Mouse (Mus musculus) gastrocnemius, adult 2 months (tissue): ENCODE measurements around the gene Opn4. TPM values are rescaled to one million over a fixed set of nuclear protein-coding genes. Genes with fewer than 3 reads are reported as not detected.

ENCODE experiments used
- DNase-seq: peaks from one replicate; pipeline ENCODE4 v3.0.0; 2022
- H3K27ac ChIP-seq: fragments of 200-600 bp; 2 replicates; pipeline ENCODE4 v1.8.1; 2022; ENCODE audit warnings: mild to moderate bottlenecking
- H3K4me3 ChIP-seq: fragments of 200-600 bp; 2 replicates; pipeline ENCODE4 v1.8.1; 2022; ENCODE audit warnings: mild to moderate bottlenecking, moderate library complexity
- CTCF ChIP-seq: fragments of 200-600 bp; IDR thresholded peaks from 2 replicates; pipeline ENCODE4 v1.8.1; 2022; ENCODE audit warnings: antibody characterized with exemption, mild to moderate bottlenecking, moderate library complexity
- intact Hi-C: fragments of 180-260 bp; cut with DNase I; formaldehyde crosslinking; loops from one replicate; pipeline ENCODE4 v1.15.1; 2025
- long read RNA-seq, 2 experiments: library from polyadenylated mRNA; stranded (forward); transcript quantifications; one replicate each; pipeline ENCODE4 v2.0.0; 2021
- total RNA-seq, 2 experiments: library from RNA; stranded (reverse); gene quantifications; 2 replicates each; pipeline ENCODE4 v1.2.3; 2021

Opn4 gene
- total RNA-seq = not detected
- long read RNA-seq, experiment 1 = 0 reads
- long read RNA-seq, experiment 2 = 0 reads

- no peak for TF ChIP-seq CTCF
- intact Hi-C loops = no loop called here
- no peak for DNase-seq
- no peak within 1 kb of the TSS for H3K4me3 ChIP-seq
- H3K27ac ChIP-seq = no peak within 1 kb of the TSS
These were observed at the start of gene Opn4 for GRCm38 (mm10) chr14:34599941-34600340. TSS of gene Opn4 (minus strand) at chr14:34600142.

DNA sequence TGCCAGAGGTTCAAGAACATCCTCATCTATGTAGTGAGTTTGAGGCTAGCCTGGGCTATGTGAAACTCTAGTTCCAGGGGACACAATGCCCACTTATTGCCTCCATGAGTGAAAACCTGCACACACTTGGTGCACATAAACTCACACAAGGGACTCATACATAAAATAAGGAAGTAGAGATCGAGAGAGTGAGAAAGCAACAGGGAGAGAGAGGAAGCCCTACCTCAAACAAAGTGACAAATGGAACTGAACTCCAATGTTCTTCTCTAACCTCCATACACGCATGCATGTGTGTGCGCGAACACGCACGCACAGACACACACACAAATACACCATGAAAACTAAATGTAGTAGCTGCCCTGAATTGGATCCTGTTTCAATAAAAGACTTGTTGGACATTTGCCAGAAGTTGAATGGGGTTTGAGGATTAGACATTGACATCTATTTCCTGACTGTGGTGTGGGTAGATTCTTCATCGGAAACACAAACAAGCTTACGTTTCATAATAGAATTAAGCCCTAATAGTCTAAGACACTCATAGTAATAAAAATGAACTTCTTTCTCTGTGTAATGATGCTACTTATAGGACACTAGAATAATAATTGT is 48.0 kb upstream of the Opn4 start:
- Histone ChIP-seq H3K4me3 (no peak overlapping the region), H3K27ac (no peak overlapping the region)
- DNase-seq = no peak
- intact Hi-C loops = no loop called here
- TF ChIP-seq CTCF = no peak

DNA sequence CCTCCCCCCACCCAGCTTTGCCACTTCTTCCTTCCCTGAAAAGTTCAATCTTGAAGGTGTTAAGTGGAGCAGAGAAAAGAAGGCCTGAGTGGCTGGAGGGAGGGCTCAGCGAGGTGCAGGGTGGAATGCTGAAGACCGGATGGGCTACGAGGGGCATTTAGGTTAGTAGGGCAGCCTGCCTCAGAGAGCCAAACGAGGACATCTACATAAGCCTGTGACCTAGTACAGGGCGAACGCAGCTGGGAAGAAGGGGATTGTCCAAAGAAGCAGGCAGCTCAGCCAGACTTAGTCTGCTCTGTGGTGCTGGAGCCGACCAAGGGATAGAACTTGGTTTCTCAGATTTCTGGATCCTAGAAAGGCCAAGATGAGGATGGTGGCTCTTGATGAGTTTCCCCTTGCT is 44.2 kb upstream of the Opn4 start:
- no peak for DNase-seq
- no peak for TF ChIP-seq CTCF

DNA sequence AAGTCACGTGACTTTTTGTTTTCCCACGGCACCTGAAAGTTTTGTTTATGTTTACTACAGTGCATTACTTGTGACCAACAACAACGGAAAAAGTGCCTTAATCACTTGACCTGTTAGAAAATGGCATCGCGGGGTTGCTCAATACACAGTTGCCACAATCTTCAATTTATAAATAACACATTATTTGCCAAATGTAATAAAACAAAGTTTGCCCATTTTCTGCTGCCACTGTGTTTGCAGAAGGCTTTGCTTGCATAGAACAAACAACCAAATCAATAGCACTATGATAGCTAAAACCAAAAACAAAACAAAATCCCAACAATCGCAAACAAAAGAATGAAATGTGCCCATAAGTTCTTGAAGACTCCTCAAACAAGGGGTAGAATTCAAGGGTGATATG is 35.8 kb upstream of the Opn4 start:
- no peak for TF ChIP-seq CTCF
- H3K4me3 ChIP-seq = no peak overlapping the region
- DNase-seq = no peak
- intact Hi-C loops = no loop called here
- no peak overlapping the region for H3K27ac ChIP-seq

More for the DNA sequence above, 44.2 kb upstream of the Opn4 start:
- intact Hi-C loops = no loop called here
- Histone ChIP-seq H3K4me3 (no peak overlapping the region), H3K27ac (no peak overlapping the region)

GRCm38 (mm10) chr14:34635192-34635591 is 35.2 kb upstream of the Opn4 start:
- intact Hi-C loops = no loop called here
- DNase-seq = no peak
- TF ChIP-seq CTCF = no peak
- no peak overlapping the region for H3K4me3 ChIP-seq
- H3K27ac ChIP-seq = no peak overlapping the region

GRCm38 (mm10) chr14:34632722-34633448 is 32.9 kb upstream of the Opn4 start:
- no peak for TF ChIP-seq CTCF
- Histone ChIP-seq H3K27ac (no peak overlapping the region), H3K4me3 (no peak overlapping the region)
- DNase-seq = no peak
- intact Hi-C loops = no loop called here

- intact Hi-C loops = no loop called here
- Histone ChIP-seq H3K4me3 (no peak overlapping the region), H3K27ac (no peak overlapping the region)
- no peak for DNase-seq
- TF ChIP-seq CTCF = no peak
These were observed 26.9 kb upstream of the Opn4 start for GRCm38 (mm10) chr14:34626824-34627223.

DNA sequence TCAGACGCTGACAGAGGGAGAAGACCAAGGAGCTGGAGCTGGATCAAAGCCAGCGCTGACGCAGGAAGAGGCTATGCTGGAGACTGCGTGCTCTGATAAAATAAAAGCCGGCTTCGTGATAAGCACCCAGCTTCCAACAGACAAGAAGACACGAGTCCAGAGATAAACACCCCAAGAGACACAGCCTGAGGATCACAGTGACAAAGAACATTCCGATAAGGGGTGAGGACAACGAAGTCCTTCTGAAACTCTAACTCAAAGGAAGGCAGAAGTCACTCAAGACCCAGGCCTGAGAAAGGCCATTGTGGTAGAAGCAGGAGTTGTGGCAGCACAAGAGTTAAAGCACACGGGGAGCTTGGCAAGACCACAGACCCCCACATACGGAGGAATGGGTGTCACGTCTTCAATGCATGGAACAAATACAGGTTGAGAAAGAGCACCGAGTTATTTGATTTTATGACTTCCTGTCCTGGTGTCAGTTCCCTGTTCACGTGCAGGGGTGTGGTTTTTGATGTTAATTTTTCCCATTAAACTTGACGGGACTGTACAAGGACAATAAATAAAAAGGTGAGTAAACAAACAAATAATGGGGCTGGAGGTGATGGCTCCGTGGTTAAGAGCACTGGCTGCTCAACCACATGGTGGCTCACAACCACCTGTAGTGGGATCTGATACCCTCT is 23.7 kb upstream of the Opn4 start:
- TF ChIP-seq CTCF = no peak

DNA sequence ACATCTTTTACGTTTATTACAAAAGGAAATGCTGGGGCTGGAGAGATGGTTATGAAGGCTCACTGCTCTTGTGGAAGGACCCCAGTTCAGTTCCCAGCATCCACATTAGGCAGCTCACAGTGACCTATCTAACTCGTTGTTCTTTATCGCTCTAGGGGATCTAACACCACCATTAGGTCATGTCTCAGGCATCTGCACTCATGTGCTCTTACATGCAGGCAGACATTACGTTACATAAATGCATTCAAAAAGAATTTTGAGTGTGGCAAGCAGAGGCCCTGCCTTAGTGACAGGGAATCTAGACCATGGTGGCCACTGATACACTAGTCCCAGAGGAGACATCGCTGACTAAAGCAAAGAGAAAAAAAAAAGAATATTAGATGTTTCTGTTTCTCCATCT is 23.1 kb upstream of the Opn4 start:
- H3K27ac ChIP-seq = no peak overlapping the region
- H3K4me3 ChIP-seq = no peak overlapping the region
- no peak for TF ChIP-seq CTCF
- DNase-seq = no peak
- intact Hi-C loops = loop anchor here (5.0 kb wide), 1 partner anchor 49 kb away; the partner anchor contains the start of gene Wapl

More for the DNA sequence above, 23.7 kb upstream of the Opn4 start:
- Histone ChIP-seq H3K4me3 (no peak overlapping the region), H3K27ac (no peak overlapping the region)
- DNase-seq = no peak
- intact Hi-C loops = loop anchor here (5.0 kb wide), 1 partner anchor 49 kb away; the partner anchor contains the start of gene Wapl

- intact Hi-C loops = loop anchor here (5.0 kb wide), 1 partner anchor 52 kb away; the partner anchor contains the start of gene Wapl
- Histone ChIP-seq H3K4me3 (no peak overlapping the region), H3K27ac (no peak overlapping the region)
- peak; percentile 58 for DNase-seq
- peak; percentile 76 for TF ChIP-seq CTCF
These were observed 20.9 kb upstream of the Opn4 start for GRCm38 (mm10) chr14:34620611-34621376.

DNA sequence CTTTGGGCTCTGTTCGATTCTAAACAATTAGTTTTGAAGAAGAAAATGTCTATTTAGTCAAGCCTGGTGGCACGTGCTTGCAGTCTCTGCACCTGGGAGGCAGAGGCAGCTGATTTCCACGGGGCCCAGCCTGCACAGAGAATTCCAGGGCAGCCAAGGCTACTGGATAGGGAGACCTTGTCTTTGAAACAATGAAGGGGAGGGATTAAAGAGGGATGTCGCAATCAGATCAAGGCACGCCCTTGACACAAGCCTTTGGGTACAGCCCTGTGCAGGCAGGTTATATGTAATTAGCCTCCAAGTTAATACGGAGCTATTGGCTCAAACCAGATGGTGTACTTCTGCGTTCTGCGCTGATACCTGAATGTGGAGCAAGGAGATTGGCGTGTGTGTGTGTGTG is 18.9 kb upstream of the Opn4 start:
- DNase-seq = no peak
- intact Hi-C loops = loop anchor here (5.0 kb wide), 1 partner anchor 73 kb away; no protein-coding TSS in a partner anchor
- no peak for TF ChIP-seq CTCF
- no peak overlapping the region for H3K27ac ChIP-seq
- H3K4me3 ChIP-seq = no peak overlapping the region

GRCm38 (mm10) chr14:34616821-34617220 is 16.9 kb upstream of the Opn4 start:
- peak; percentile 100; the same call in 1 of the 2 replicates for TF ChIP-seq CTCF
- intact Hi-C loops = loop anchor here (1.0 to 5.0 kb wide), 3 partner anchors 75 to 161 kb away; no protein-coding TSS in a partner anchor
- peak; percentile 87 for DNase-seq
- Histone ChIP-seq H3K27ac (no peak overlapping the region), H3K4me3 (peak overlapping the region; percentile 40)
